In genomic region chr7:35989456-35989855, GRCm38 (mm10) we compare ENCODE assay signal across 15 mouse cellular contexts.
A peak's percentile ranks its signal among the peaks of the same experiment; 100 is the strongest.
DNase-seq lines count a peak whose midpoint lies in the region; ATAC-seq and TF ChIP-seq lines count a peak whose summit lies in the region.
"Had no signal": no experiment of that assay in that cellular context is flagged by ENCODE, and none has a peak within 500 bp of the region (broad histone marks: within the 10 kb centered on the region; RNA-seq: fewer than 3 reads in every experiment).

No protein-coding gene starts in this region.

- no peaks in the 10 kb centered on the region for H3K9me3 ChIP-seq in forebrain, embryonic 15.5 days
- H3K9me3 ChIP-seq in forebrain, embryonic 10.5 days: no peaks in the 10 kb centered on the region
- H3K9me3 ChIP-seq in forebrain, postnatal 0 days (ENCODE audit: low read length): no peaks in the 10 kb centered on the region
- H3K9me3 ChIP-seq in neural tube, embryonic 13.5 days: 0 out of 2 replicates have a peak, but pooled peaks cover 3% of the 10 kb centered on the region
- H3K9me3 ChIP-seq in stomach, postnatal 0 days (ENCODE audit: control insufficient read depth, low read length): no peaks in the 10 kb centered on the region
- H3K9me3 ChIP-seq: hindbrain, embryonic 12.5 days had no signal

- H3K9ac ChIP-seq in forebrain, embryonic 15.5 days (replicated peaks): no peak overlapping the region
- H3K9ac ChIP-seq in forebrain, postnatal 0 days: no peak overlapping the region
- H3K9ac ChIP-seq in neural tube, embryonic 13.5 days: no peak overlapping the region
- H3K9ac ChIP-seq in stomach, postnatal 0 days (ENCODE audit: low read length): no peak overlapping the region
- H3K9ac ChIP-seq: hindbrain, embryonic 12.5 days had no signal

- H3K4me2 ChIP-seq in forebrain, embryonic 15.5 days (replicated peaks): no peak overlapping the region
- no peak overlapping the region for H3K4me2 ChIP-seq in forebrain, postnatal 0 days (ENCODE audit: low read depth)
- no peak overlapping the region for H3K4me2 ChIP-seq in neural tube, embryonic 13.5 days
- no peak overlapping the region for H3K4me2 ChIP-seq in stomach, postnatal 0 days (replicated peaks; ENCODE audit: low read depth)
- H3K4me2 ChIP-seq: hindbrain, embryonic 12.5 days had no signal

- H3K27me3 ChIP-seq in forebrain, embryonic 15.5 days: no peaks in the 10 kb centered on the region
- no peaks in the 10 kb centered on the region for H3K27me3 ChIP-seq in forebrain, embryonic 10.5 days (ENCODE audit: poor library complexity, severe bottlenecking)
- H3K27me3 ChIP-seq in forebrain, postnatal 0 days (ENCODE audit: insufficient read depth, low read length): no peaks in the 10 kb centered on the region
- H3K27me3 ChIP-seq in neural tube, embryonic 13.5 days: no peaks in the 10 kb centered on the region
- no peaks in the 10 kb centered on the region for H3K27me3 ChIP-seq in stomach, postnatal 0 days (ENCODE audit: control insufficient read depth, insufficient read depth, low read length)
- H3K27me3 ChIP-seq: hindbrain, embryonic 12.5 days had no signal

- H3K36me3 ChIP-seq in forebrain, embryonic 15.5 days: no peaks in the 10 kb centered on the region
- H3K36me3 ChIP-seq in forebrain, embryonic 10.5 days (replicated peaks): no peaks in the 10 kb centered on the region
- H3K36me3 ChIP-seq in forebrain, postnatal 0 days (ENCODE audit: insufficient read depth): no peaks in the 10 kb centered on the region
- no peaks in the 10 kb centered on the region for H3K36me3 ChIP-seq in neural tube, embryonic 13.5 days
- no peaks in the 10 kb centered on the region for H3K36me3 ChIP-seq in stomach, postnatal 0 days (ENCODE audit: control insufficient read depth, insufficient read depth, low read length)
- H3K36me3 ChIP-seq: hindbrain, embryonic 12.5 days had no signal

- 72% methylated on average over 8 of the region's 8 CpGs for whole genome bisulfite sequencing in forebrain, embryonic 15.5 days
- 84% methylated on average over 8 of the region's 8 CpGs for WGBS in forebrain, embryonic 10.5 days
- whole genome bisulfite sequencing in forebrain, postnatal 0 days: 64% methylated on average over 8 of the region's 8 CpGs
- 32% methylated on average over 8 of the region's 8 CpGs for WGBS in neural tube, embryonic 13.5 days
- 68% methylated on average over 8 of the region's 8 CpGs for WGBS in stomach, postnatal 0 days

- intact Hi-C loops in left cerebral cortex, postnatal 4 days (cut with DNase I): no loop called here

- no peak for TF ChIP-seq EP300 in stomach, postnatal 0 days (optimal IDR thresholded peaks at IDR 0.05)

- no peak for DNase-seq in forebrain, embryonic 10.5 days (ENCODE audit: extremely low spot score, low spot score)
- peak; percentile 81 for DNase-seq in left cerebral cortex, postnatal 4 days
- no peak for DNase-seq in left cerebral cortex, adult 18-20 months (ENCODE audit: low spot score in 2 of 2)
- DNase-seq in forebrain, postnatal 0 days: peak; percentile 6
- DNase-seq in stomach, postnatal 0 days (ENCODE audit: low spot score): no peak
- DNase-seq in layer of hippocampus, adult 18-20 months (ENCODE audit: low spot score in 2 of 2): no peak
- DNase-seq: adrenal gland, postnatal 36 days; kidney, adult 2 months; layer of hippocampus, postnatal 36 days; lung, adult 18-20 months; lung, postnatal 4 days; thymus, postnatal 14 days had no signal

- ATAC-seq in forebrain, embryonic 15.5 days (replicated peaks): 0 out of 2 replicates have a peak, but pooled peaks have one; percentile 23
- ATAC-seq in forebrain, postnatal 0 days: no peak
- ATAC-seq in neural tube, embryonic 13.5 days (ENCODE audit: low read depth): peak; percentile 84
- no peak for ATAC-seq in stomach, postnatal 0 days (ENCODE audit: low FRiP score, low TSS enrichment)

- no peak for TF ChIP-seq CTCF in forebrain, postnatal 0 days (IDR thresholded peaks at IDR 0.05; ENCODE audit: low read depth)
- no peak for TF ChIP-seq CTCF in stomach, postnatal 0 days (IDR thresholded peaks at IDR 0.05; ENCODE audit: low read depth)

- H3K4me1 ChIP-seq in forebrain, embryonic 15.5 days: no peaks in the 10 kb centered on the region
- H3K4me1 ChIP-seq in forebrain, embryonic 10.5 days: peaks cover 10% of the 10 kb centered on the region
- no peaks in the 10 kb centered on the region for H3K4me1 ChIP-seq in forebrain, postnatal 0 days (ENCODE audit: insufficient read depth)
- peaks cover 9% of the 10 kb centered on the region for H3K4me1 ChIP-seq in neural tube, embryonic 13.5 days (replicated peaks)
- no peaks in the 10 kb centered on the region for H3K4me1 ChIP-seq in stomach, postnatal 0 days (replicated peaks; ENCODE audit: control insufficient read depth, insufficient read depth)
- H3K4me1 ChIP-seq: hindbrain, embryonic 12.5 days had no signal

- H3K27ac ChIP-seq in forebrain, embryonic 15.5 days (replicated peaks): no peak overlapping the region
- no peak overlapping the region for H3K27ac ChIP-seq in forebrain, embryonic 10.5 days
- H3K27ac ChIP-seq in forebrain, postnatal 0 days (ENCODE audit: low read depth, low read length): no peak overlapping the region
- no peak overlapping the region for H3K27ac ChIP-seq in neural tube, embryonic 13.5 days (replicated peaks)
- no peak overlapping the region for H3K27ac ChIP-seq in stomach, postnatal 0 days (replicated peaks)
- H3K27ac ChIP-seq: hindbrain, embryonic 12.5 days had no signal

- H3K4me3 ChIP-seq in forebrain, embryonic 15.5 days: no peak overlapping the region
- no peak overlapping the region for H3K4me3 ChIP-seq in forebrain, embryonic 10.5 days
- no peak overlapping the region for H3K4me3 ChIP-seq in forebrain, postnatal 0 days (ENCODE audit: low read depth, low read length)
- H3K4me3 ChIP-seq in neural tube, embryonic 13.5 days: no peak overlapping the region
- H3K4me3 ChIP-seq in stomach, postnatal 0 days (ENCODE audit: low read depth, low read length): no peak overlapping the region
- H3K4me3 ChIP-seq: hindbrain, embryonic 12.5 days had no signal

Comparison
In these comparisons a context has a peak if more than half of its experiments do, and no peak if none do; other contexts are left out.
1. ATAC-seq: peak in forebrain, embryonic 15.5 days (single experiment) and neural tube, embryonic 13.5 days (single experiment); none in forebrain, postnatal 0 days (single experiment) and stomach, postnatal 0 days (single experiment).
2. DNase-seq: peak in left cerebral cortex, postnatal 4 days (single experiment) and forebrain, postnatal 0 days (single experiment); none in forebrain, embryonic 10.5 days (single experiment), left cerebral cortex, adult 18-20 months (0 of 2), stomach, postnatal 0 days (single experiment) and layer of hippocampus, adult 18-20 months (0 of 2).